Mouse (Mus musculus) brown adipose tissue, adult 24 weeks (tissue): Measurements from ENCODE around the gene Gm9837. TPM values are rescaled to one million over a fixed set of nuclear protein-coding genes. Genes with fewer than 3 reads are reported as not detected.

Experiments used
- H3K27ac ChIP-seq: fragments of 200-500 bp; replicated peaks from 2 replicates; pipeline ENCODE4 v1.5.1; 2012; ENCODE audit warnings: low read depth, mild to moderate bottlenecking, low read length
- H3K4me1 ChIP-seq: fragments of 200-500 bp; 2 replicates; pipeline ENCODE4 v1.6.1; 2012; ENCODE audit warnings: low read length, mixed read lengths; ENCODE audit not compliant: control insufficient read depth, insufficient read depth, insufficient read length
- H3K4me3 ChIP-seq: fragments of 200-500 bp; 2 replicates; pipeline ENCODE4 v1.5.1; 2012; ENCODE audit warnings: low read depth, mild to moderate bottlenecking, low read length, moderate library complexity; ENCODE audit not compliant: insufficient read depth
- polyA plus RNA-seq: library from polyadenylated mRNA; stranded (reverse); fragments of >200 nt; gene quantifications from 2 replicates; pipeline ENCODE4 v1.2.4, GENCODE M21; 2012; ENCODE audit not compliant: missing spikeins, insufficient read depth, insufficient read length

The Gm9837 gene
- polyA plus RNA-seq, 1 experiment: not detected

DNA sequence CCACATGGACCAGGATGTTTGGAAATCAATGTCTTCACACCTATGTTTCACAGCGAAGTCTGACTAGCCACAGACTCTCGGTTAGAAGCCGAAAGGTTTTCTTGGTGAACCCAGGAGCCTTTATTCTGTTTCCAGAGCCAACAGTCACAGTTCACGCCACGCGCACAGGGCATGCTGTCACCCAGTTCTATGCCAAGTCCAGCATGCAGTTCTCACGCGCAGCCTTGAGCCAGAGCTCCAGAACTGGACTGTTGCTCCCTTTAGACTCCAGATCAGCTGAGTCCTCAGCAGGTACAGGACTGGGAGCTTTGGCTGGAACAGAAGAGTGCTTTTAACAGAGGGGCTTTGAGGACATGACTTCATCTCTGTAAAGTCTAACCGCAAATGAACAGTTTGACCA is 17.9 kb downstream of the Gm9837 start:
- Histone ChIP-seq H3K27ac (no peak overlapping the region), H3K4me1 (no peaks in the 10 kb centered on the region; the same call in none of the 2 replicates), H3K4me3 (no peak overlapping the region)

DNA sequence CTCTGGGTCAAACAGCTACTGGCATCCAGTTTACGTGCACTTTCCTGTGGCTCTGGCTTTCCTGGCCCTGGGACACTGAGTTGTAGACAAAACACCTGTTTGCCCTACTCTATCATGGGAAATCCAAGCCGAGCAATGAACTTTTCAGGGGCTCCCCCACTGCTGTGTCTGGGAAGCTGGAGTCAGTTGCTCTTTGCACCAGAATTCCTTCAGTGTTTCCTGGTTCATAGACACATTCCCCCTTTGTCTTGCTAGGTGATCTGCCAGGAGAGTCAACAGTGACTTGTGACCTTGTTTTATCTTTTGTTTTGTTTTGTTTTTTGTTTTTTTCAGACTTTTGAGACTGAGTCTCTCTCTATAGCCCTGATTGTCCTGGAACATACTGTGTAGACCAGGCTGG is 18.9 kb downstream of the Gm9837 start:
- H3K4me1 ChIP-seq: no peaks in the 10 kb centered on the region; the same call in none of the 2 replicates
- no peak overlapping the region for H3K4me3 ChIP-seq
- H3K27ac ChIP-seq: no peak overlapping the region

DNA sequence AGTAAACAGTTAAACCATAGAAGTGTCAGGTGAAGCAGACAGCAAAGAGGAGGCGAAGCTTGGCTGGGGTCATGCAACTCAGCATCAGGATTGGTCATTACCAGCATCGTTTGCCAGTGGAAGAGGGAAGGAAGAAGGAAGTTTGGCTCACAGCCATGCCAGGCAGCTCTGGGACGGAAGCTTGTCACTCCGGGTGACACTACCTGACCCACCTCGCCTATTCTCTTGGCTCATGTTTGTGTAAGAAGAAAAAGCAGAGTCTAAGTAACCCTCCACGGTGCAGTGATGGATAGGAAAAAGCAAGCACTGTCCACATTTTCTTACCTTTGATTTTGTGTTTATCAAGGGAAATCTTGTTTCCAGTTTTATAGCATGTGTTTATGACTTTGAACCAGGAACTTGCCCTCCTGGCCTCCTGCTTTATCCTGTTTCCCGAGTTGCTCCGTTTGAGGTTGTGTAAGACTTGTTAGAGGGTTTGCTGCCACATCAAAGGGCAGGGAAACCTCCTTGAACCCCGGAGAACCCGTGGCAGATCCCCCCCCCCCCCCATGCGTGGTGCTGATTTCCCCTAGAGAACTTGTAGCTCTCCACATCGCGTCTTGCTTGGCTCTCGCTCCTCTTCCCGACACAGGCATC is 20.1 kb downstream of the Gm9837 start:
- H3K4me1 ChIP-seq: no peaks in the 10 kb centered on the region; the same call in none of the 2 replicates
- H3K27ac ChIP-seq: no peak overlapping the region
- H3K4me3 ChIP-seq: no peak overlapping the region

DNA sequence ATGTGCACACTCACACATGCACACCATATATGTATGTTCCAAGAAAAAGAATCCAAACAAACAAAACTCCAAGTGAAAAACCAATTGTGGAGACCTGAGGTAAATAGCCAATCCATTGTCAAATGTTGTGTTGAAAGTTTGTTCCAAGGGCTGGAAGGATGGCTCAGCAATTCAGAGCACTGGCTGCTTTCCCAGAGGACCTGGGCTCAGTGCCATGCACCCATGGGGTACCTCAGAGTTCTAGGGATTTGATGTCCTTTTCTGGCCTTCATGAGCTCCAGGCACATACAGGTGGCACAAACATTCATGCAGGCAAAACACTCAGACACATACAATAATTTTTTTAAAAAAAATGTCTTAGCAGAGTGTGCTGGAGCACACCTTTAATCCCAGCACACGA is 21.8 kb downstream of the Gm9837 start:
- Histone ChIP-seq H3K4me3 (no peak overlapping the region), H3K27ac (no peak overlapping the region), H3K4me1 (no peaks in the 10 kb centered on the region; the same call in none of the 2 replicates)

DNA sequence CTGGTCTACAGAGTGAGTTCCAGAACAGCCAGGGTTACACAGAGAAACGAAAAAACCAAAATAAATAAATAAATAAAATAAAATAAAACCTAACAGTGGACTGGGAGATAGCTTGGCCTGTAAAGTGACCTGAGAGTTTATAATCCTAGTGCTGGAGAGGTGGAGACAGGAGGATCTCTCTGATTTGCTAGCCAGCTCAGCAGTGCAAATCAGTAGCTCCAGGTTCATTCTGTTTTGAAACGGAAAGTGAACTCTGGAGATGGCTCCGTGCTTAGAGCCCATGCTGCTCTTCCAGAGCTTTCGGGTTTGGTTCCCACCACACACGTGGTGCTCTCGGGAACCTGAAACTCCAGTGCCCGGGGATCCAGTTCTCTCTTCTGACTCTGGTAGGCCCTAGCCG is 22.3 kb downstream of the Gm9837 start:
- no peak overlapping the region for H3K27ac ChIP-seq
- no peaks in the 10 kb centered on the region; the same call in none of the 2 replicates for H3K4me1 ChIP-seq

DNA sequence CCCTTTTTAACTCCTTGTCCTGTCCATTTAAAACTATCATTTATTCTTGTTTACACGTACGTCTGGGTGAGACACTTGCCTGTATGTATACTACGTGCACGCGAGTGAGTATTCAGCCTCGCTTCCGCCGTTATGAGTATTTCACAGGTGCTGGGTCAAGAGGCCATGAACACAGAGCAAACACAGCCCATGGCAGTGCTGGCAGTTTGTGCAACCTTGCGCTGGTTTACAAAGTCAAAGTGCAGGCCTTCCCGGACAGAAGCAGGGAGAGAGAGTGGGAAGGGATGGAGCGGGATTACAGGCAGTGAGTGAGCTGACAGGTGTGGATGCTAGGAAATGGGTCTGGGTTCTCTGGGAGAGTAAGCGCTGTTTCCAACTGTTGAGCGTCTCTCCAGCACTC is 24.1 kb downstream of the Gm9837 start:
- H3K4me3 ChIP-seq: no peak overlapping the region

More for the DNA sequence above, 22.3 kb downstream of the Gm9837 start:
- no peak overlapping the region for H3K4me3 ChIP-seq

DNA sequence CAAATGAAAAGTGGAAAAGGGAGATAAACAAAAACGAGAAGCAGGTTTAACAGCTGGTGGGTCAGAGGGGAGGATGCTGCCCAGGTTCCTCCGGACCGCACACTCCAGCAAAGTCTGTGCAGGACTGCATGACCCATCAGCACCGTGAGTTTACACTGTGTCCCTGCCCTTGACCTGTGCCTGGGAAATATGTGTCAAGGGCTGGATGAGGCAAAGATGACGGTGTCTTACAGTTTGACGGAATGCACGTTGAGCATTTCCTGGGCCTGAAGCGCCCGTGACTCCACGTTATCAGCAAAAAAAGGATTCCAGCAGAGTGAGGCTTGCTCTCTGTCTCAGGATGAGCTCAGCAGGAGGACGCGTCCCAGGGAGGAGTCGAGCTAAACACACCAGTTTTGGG is 24.7 kb downstream of the Gm9837 start:
- Histone ChIP-seq H3K27ac (no peak overlapping the region), H3K4me3 (no peak overlapping the region), H3K4me1 (no peaks in the 10 kb centered on the region; the same call in none of the 2 replicates)

More for the DNA sequence above, 24.1 kb downstream of the Gm9837 start:
- Histone ChIP-seq H3K27ac (no peak overlapping the region), H3K4me1 (no peaks in the 10 kb centered on the region; the same call in none of the 2 replicates)

DNA sequence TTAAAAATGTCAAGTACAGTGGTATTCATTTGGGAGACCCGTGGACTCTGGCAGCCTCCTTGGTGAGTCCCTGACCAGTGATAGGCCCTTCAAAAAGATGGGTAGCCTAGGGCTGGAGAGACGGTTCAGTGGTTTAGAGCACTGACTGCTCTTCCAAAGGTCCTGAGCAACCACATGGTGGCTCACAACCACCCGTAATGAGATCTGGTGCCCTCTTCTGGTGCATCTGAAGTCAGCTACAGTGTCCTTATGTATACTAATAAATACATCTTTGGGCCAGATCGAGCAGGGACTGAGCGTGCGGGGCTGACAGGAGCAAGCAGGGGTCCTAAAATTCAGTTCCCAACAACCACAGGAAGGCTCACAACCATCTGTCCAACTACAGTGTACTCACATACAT is 26.4 kb downstream of the Gm9837 start:
- H3K27ac ChIP-seq: no peak overlapping the region
- H3K4me1 ChIP-seq: no peaks in the 10 kb centered on the region

DNA sequence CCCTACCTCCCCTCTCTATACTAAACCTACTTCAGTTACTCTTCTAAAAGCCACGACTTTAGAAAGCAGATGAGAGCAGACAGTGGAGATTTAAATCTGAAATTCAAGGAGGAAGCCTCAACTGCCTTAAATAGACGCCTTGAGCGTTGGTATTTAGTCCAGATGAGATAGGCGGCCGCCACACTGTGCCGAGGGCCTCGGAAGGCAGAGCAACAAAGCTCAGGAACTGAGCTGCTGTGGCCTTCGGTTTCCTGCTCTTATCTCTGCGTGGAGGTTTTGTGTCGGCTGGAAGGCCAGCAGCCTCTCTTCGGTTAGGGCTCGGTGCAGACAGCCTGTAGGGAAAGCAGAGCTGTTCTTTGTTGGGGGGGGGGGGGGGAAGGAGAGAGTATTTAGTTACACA is 28.4 kb downstream of the Gm9837 start:
- H3K27ac ChIP-seq: no peak overlapping the region

More for the DNA sequence above, 26.4 kb downstream of the Gm9837 start:
- H3K4me3 ChIP-seq: no peak overlapping the region

DNA sequence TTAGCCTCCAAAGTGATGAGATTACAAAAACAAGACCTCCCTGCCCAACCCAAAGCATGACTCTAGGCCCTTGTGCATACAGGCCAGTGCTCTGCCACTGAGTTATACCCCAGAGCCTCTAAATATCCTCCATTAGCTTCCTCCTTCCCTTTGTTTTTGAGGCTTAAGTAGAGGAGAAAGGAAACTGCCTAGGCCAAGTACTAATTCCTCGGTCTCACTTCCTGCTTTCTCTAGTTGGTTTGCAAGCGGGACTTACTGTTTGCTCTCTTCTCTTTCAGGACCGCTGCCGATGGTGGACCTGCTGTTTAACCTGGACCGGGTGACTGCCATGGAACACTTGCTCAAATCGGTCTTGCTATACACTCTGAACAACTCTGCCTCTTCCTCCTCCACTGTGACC is 33.9 kb downstream of the Gm9837 start:
- Histone ChIP-seq H3K4me1 (no peaks in the 10 kb centered on the region), H3K4me3 (no peak overlapping the region), H3K27ac (no peak overlapping the region; the same call in 1 of the 2 replicates)

More for the DNA sequence above, 28.4 kb downstream of the Gm9837 start:
- H3K4me3 ChIP-seq: no peak overlapping the region
- H3K4me1 ChIP-seq: no peaks in the 10 kb centered on the region

DNA sequence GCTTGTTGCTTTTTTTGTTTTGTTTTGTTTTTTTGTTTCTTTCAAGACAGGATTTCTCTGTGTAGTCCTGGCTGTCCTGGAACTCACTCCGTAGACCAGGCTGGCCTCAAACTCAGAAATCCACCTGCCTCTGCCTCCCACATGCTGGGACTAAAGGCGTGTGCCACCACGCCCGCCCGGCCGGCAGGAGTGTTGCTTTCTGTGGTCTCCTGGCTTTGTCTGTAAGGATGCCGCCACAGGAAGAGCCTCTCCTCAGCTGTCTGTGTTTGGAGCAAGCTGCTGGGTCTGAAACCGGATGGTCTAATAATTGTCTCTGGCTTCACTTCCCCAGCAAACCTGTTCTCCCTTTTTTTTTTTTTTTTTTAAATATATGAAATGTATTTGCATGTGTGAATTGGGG is 34.8 kb downstream of the Gm9837 start:
- Histone ChIP-seq H3K27ac (no peak overlapping the region), H3K4me3 (no peak overlapping the region), H3K4me1 (no peaks in the 10 kb centered on the region)

DNA sequence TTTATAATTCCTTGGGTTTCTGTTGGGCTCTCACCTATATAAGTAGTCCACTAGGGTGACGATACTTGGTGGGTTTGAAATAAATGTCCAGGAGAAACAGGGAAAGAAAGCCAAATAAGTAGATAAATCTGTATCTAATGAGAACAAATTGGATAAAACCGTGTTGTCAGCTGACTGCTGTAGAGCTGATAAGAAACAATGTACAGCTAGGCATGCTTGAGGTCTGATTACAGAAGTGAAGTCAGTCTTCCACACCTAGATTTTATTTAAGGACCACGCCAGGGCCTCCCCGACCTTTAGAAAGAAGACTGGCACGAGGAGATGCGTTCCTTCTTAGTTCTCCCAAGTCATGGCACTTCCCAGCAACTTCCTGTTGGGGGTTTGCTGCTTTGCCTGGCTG is 37.2 kb downstream of the Gm9837 start:
- Histone ChIP-seq H3K4me3 (no peak overlapping the region), H3K4me1 (peaks cover 3% of the 10 kb centered on the region), H3K27ac (no peak overlapping the region)

DNA sequence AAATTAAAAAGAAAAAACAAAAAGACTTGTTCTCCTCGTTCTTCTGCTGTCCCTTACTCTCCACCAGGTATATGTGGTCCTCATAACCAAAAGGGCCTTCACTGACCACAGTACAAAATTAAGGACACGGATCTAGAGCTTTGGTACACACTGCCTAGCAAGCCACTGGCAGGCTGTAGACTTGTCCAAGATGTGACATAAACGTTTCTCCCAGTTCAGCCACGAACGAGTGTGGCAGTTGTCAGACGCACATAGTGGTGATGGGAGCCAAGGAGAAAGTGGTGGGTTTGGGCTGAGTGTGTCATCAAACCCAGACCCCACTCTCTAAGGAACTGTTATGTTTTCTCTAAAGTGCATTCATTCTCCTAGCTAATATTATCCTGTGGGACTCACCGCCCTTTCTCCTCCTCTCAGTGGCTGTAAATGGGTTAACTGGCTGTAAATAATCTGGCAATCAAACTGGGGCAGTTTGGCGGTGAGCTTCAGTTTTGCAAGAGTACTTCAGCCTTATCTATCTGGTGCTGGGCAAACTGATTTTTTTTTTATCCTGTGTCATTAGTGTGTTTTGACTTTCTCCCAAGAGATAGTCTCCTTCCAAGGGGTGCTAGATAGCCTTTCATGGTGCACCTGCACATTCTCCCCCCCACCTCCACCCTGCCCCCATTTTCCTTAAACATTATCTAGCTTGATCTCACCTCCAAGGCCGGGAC is 38.8 kb downstream of the Gm9837 start:
- Histone ChIP-seq H3K27ac (peak overlapping the region; percentile 70), H3K4me1 (peaks cover 3% of the 10 kb centered on the region), H3K4me3 (peak overlapping the region; percentile 56)

DNA sequence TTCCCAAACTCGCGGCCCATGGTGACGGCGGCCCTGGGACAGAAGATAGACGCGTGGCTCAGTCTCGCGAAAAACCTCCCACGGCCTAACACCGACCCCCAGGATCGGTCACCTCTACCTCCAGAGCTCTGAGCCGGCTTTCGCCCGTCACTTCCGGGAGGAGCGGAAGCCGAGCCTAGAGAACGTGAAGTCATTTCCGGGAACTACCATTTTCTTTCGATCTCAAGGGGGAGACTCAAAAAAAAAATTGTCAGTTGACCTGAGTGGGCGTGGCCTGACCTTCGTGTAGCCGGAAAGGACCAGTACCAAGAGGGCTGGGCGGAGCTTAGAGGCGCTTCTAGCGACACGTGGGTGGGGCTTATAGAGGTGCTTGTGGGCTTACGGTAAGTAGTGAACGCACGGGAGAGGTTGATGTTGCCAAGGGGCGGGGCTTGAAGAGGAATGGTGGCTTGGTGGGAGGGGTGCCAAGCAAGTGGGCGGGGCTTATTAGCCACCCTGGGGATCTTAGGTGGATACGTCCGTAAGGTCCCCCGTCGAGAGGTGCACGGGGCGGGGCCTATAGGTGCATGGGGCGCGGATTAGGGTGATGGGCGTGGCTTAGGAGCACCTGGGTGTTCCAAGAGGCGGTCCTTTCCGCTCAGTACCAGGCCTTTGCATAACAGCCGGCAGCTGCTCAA is 39.5 kb downstream of the Gm9837 start, which contains the start of the genes Uqcrq and Gdf9:
TSS of gene Uqcrq (minus strand) at position 162 of the 677 bp plus-strand sequence.
TSS of gene Gdf9 (plus strand) at position 354 of the 677 bp plus-strand sequence.
- peak within 1 kb of the TSS; percentile 96 for H3K27ac ChIP-seq
- peak within 1 kb of the TSS; percentile 85 for H3K4me3 ChIP-seq

DNA sequence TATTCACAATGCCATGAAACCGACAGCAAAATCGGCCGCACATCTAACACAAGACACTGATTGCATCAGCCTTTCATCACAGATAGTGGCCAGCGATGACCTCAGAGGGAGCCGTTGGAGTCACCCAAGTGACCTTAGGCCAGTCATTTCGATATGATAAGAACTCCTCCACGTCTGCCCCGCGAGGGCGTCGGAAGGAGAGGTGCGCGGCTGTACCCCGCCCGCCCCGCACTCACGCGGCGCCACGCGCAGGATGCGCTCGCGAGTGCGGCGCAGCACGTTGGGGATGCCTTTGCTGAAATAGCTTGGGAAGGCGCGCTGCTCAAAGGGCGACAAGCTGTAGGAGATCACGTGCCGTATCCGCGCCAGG is 40.0 kb downstream of the Gm9837 start:
- peaks cover 4% of the 10 kb centered on the region for H3K4me1 ChIP-seq
- peak overlapping the region; percentile 96 for H3K27ac ChIP-seq

More for the DNA sequence above, 39.5 kb downstream of the Gm9837 start, which contains the start of the genes Uqcrq and Gdf9:
- H3K4me1 ChIP-seq: peaks cover 3% of the 10 kb centered on the region

More for the DNA sequence above, 40.0 kb downstream of the Gm9837 start:
- peak overlapping the region; percentile 85 for H3K4me3 ChIP-seq
